Mouse (Mus musculus) stomach, embryonic 14.5 days (tissue): ENCODE results near the gene Rex1bd. TPM values are rescaled to one million over a fixed set of nuclear protein-coding genes. Genes with fewer than 3 reads are reported as not detected.

Experiments used
- ATAC-seq: fragments of 200-750 bp; cut with Nextera tagmentation; 2 replicates; pipeline ENCODE4 v1.8.0; 2017; ENCODE audit warnings: low read depth, moderate TSS enrichment; ENCODE audit not compliant: insufficient number of reproducible peaks, insufficient read depth, low FRiP score
- H3K27ac ChIP-seq: fragments of 300-500 bp; sonication (generic); 2 replicates; pipeline ENCODE4 v1.5.1; 2014; ENCODE audit warnings: mild to moderate bottlenecking, low read length, moderate library complexity, mixed read lengths
- H3K27me3 ChIP-seq: fragments of 300-500 bp; sonication (generic); 2 replicates; pipeline ENCODE4 v1.6.1; 2014; ENCODE audit warnings: low read length, control low read depth, mixed read lengths; ENCODE audit not compliant: control insufficient read depth, insufficient read depth
- H3K36me3 ChIP-seq: fragments of 300-500 bp; sonication (generic); 2 replicates; pipeline ENCODE4 v1.6.1; 2014; ENCODE audit warnings: mild to moderate bottlenecking, control low read depth, low read length, moderate library complexity, mixed read lengths; ENCODE audit not compliant: control insufficient read depth, insufficient read depth
- H3K4me1 ChIP-seq: fragments of 300-500 bp; sonication (generic); 2 replicates; pipeline ENCODE4 v1.6.1; 2014; ENCODE audit warnings: low read length, control low read depth, mixed read lengths; ENCODE audit not compliant: control insufficient read depth, insufficient read depth
- H3K4me2 ChIP-seq: fragments of 300-500 bp; sonication (generic); replicated peaks from 2 replicates; pipeline ENCODE4 v1.6.1; 2014; ENCODE audit warnings: low read depth, low read length, control low read depth
- H3K4me3 ChIP-seq: fragments of 300-500 bp; sonication (generic); 2 replicates; pipeline ENCODE4 v1.5.1; 2014; ENCODE audit warnings: low read depth, low read length, control low read depth
- H3K9ac ChIP-seq: fragments of 300-500 bp; sonication (generic); replicated peaks from 2 replicates; pipeline ENCODE4 v1.6.1; 2014; ENCODE audit warnings: low read depth, mild to moderate bottlenecking, control low read depth, low read length, moderate library complexity, mixed read lengths
- H3K9me3 ChIP-seq: fragments of 300-500 bp; sonication (generic); 2 replicates; pipeline ENCODE4 v1.6.1; 2016; ENCODE audit warnings: low read depth, low read length, control low read depth; ENCODE audit not compliant: control insufficient read depth
- whole genome bisulfite sequencing: fragments of 180-500 bp; shearing (Covaris S2); extraction: QIAGEN DNeasy Blood & Tissue Kit; methylation state at CpG from one replicate; pipeline ENCODE4 v1.1.7; 2014; 5-methylcytosine and 5-hydroxymethylcytosine counted together
- polyA plus RNA-seq: library from polyadenylated mRNA; unstranded; fragments of >200 nt; fragmentation: Nextera tagmentation; extraction: Ambion mirVana; gene quantifications from 2 replicates; pipeline ENCODE4 v1.2.1, GENCODE M21; 2014

Rex1bd gene
- polyA plus RNA-seq, 1 experiment from 2014 or later: 149 TPM

GRCm38 (mm10) chr8:70461765-70462515 is 44.6 kb downstream of the Rex1bd start:
- Histone ChIP-seq H3K9ac (no peak overlapping the region), H3K36me3 (no peaks in the 10 kb centered on the region), H3K4me3 (no peak overlapping the region), H3K4me1 (no peaks in the 10 kb centered on the region), H3K27me3 (no peaks in the 10 kb centered on the region), H3K9me3 (no peaks in the 10 kb centered on the region), H3K4me2 (no peak overlapping the region), H3K27ac (no peak overlapping the region)
- WGBS: 81% methylated on average over 16 of the region's 16 CpGs
- ATAC-seq: no peak

- H3K4me3 ChIP-seq: no peak overlapping the region
- no peaks in the 10 kb centered on the region for H3K27me3 ChIP-seq
- no peaks in the 10 kb centered on the region for H3K36me3 ChIP-seq
- H3K9me3 ChIP-seq: no peaks in the 10 kb centered on the region
- H3K27ac ChIP-seq: no peak overlapping the region
- 75% methylated on average over 9 of the region's 9 CpGs for WGBS
- H3K4me2 ChIP-seq: no peak overlapping the region
- no peaks in the 10 kb centered on the region for H3K4me1 ChIP-seq
- no peak overlapping the region for H3K9ac ChIP-seq
- ATAC-seq: no peak
Measured at GRCm38 (mm10) chr8:70460606-70461005, 45.9 kb downstream of the Rex1bd start.

GRCm38 (mm10) chr8:70460199-70460598 is 46.4 kb downstream of the Rex1bd start:
- 92% methylated on average over 5 of the region's 5 CpGs for WGBS
- no peak for ATAC-seq
- Histone ChIP-seq H3K27me3 (no peaks in the 10 kb centered on the region), H3K9ac (no peak overlapping the region), H3K9me3 (no peaks in the 10 kb centered on the region), H3K4me2 (no peak overlapping the region), H3K4me3 (no peak overlapping the region), H3K4me1 (no peaks in the 10 kb centered on the region), H3K27ac (no peak overlapping the region), H3K36me3 (no peaks in the 10 kb centered on the region)

DNA sequence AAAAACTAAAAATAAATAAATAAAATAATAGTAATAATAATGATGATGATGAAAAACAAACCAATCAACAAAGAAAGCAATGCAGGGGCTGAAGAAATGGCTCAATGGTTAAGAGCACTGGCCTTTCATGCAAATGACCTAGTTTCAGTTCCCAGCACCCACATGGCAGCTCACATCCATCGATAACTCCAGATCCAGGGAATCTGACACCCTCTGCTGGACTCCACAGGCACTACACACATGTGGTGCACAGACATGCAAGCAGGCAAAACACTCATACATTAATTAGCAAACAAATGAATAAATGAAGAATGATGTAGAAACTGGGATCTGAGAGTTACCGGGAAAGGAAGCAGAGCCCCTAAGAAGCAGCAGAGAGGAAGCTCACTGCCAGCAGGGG is 46.9 kb downstream of the Rex1bd start:
- Histone ChIP-seq H3K4me1 (no peaks in the 10 kb centered on the region), H3K4me2 (no peak overlapping the region), H3K9me3 (no peaks in the 10 kb centered on the region), H3K27ac (no peak overlapping the region), H3K4me3 (no peak overlapping the region), H3K36me3 (no peaks in the 10 kb centered on the region), H3K27me3 (no peaks in the 10 kb centered on the region), H3K9ac (no peak overlapping the region)
- whole genome bisulfite sequencing: 92% methylated on average over 2 of the region's 2 CpGs
- ATAC-seq: no peak

DNA sequence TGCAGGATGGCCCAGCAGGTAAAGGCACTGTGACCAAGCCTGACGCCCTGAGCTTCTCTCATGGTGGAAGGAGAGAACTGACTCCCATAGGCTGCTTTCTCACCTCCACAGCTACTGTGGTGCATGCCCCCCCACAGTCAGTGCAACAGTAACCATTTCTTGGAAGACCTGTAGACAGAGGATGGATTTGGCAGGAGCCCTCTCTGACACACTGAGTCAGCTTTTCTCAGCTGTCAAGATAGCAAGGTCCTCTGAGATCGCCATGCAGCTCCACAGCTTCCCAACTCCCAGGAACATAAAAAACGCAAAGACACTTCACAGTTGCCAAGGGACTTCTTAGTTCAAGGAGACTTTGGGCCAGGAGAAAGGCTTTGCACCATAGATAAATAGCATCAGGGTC is 48.1 kb downstream of the Rex1bd start:
- WGBS: 83% methylated on average over 3 of the region's 3 CpGs
- no peaks in the 10 kb centered on the region for H3K27me3 ChIP-seq
- H3K9ac ChIP-seq: no peak overlapping the region
- H3K9me3 ChIP-seq: no peaks in the 10 kb centered on the region
- H3K4me2 ChIP-seq: no peak overlapping the region
- no peaks in the 10 kb centered on the region for H3K36me3 ChIP-seq
- no peak overlapping the region for H3K4me3 ChIP-seq
- no peaks in the 10 kb centered on the region for H3K4me1 ChIP-seq
- no peak overlapping the region for H3K27ac ChIP-seq
- ATAC-seq: no peak

GRCm38 (mm10) chr8:70457882-70458281 is 48.7 kb downstream of the Rex1bd start:
- WGBS: 88% methylated on average over 6 of the region's 6 CpGs
- no peak for ATAC-seq

DNA sequence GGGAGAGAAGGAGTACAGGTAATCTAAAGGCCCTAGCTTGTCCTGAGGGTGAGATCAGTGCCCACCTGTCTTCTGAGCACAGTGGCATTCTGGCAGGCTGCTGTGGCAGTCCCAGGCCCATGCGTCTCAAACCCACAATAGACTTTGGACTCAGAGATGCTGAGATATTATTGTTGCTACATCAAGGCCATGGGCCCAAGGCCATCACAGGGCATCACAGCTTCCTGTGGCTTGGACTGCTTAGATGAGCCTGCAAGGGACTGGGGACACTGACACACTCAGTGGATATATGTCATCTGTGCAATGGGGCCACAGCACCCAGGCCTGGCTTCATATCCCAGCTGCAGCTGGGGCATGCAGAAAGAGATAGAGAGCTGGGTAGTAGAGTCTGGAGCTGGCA is 49.6 kb downstream of the Rex1bd start:
- no peak overlapping the region for H3K4me3 ChIP-seq
- peaks cover 4% of the 10 kb centered on the region; the same call in 1 of the 2 replicates for H3K36me3 ChIP-seq
- H3K9me3 ChIP-seq: no peaks in the 10 kb centered on the region
- H3K9ac ChIP-seq: no peak overlapping the region
- ATAC-seq: no peak
- H3K4me1 ChIP-seq: no peaks in the 10 kb centered on the region
- H3K27ac ChIP-seq: no peak overlapping the region
- WGBS: 83% methylated on average over 1 of the region's 1 CpGs
- no peak overlapping the region for H3K4me2 ChIP-seq
- H3K27me3 ChIP-seq: no peaks in the 10 kb centered on the region

More at GRCm38 (mm10) chr8:70457882-70458281, 48.7 kb downstream of the Rex1bd start:
- Histone ChIP-seq H3K9me3 (no peaks in the 10 kb centered on the region), H3K4me3 (no peak overlapping the region), H3K4me1 (no peaks in the 10 kb centered on the region), H3K4me2 (no peak overlapping the region), H3K9ac (no peak overlapping the region), H3K27me3 (no peaks in the 10 kb centered on the region), H3K36me3 (no peaks in the 10 kb centered on the region), H3K27ac (no peak overlapping the region)
